Mouse (Mus musculus) urinary bladder, postnatal 36 days (tissue): ENCODE data around the gene Rhbdf1.

ENCODE experiments used
- DNase-seq, 2 experiments: peaks; one replicate each; pipeline ENCODE4 v3.0.0; 2022; ENCODE audit warnings: low spot score in 2 of 2, mixed read lengths in 1 of 2

Rhbdf1 gene

GRCm38 (mm10) chr11:32221951-32222409, at the start of gene Rhbdf1:
Gene Rhbdf1, minus strand, starts transcription at chr11:32222300.
- DNase-seq: peak; percentile 60 to 64

DNA sequence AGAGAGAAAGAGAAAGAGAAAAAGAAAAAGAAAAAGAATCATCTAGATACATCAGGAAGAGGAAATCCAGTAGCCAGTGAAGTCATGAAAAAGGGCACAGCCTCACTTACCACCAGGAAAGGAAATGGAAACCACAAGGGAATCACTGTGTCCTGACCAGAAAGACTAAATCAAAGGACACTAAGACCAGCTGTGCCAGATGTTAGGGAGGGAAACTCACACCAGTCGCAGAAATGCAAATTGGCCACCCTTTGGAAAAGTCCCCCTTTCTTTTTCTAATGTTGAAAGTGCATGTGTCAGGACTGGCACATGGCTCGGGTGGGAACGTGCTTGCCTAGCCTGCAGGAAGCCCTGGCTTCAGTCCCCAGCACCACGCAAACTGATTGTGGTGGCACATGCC, 49.1 kb upstream of the Rhbdf1 start:
- no peak for DNase-seq

DNA sequence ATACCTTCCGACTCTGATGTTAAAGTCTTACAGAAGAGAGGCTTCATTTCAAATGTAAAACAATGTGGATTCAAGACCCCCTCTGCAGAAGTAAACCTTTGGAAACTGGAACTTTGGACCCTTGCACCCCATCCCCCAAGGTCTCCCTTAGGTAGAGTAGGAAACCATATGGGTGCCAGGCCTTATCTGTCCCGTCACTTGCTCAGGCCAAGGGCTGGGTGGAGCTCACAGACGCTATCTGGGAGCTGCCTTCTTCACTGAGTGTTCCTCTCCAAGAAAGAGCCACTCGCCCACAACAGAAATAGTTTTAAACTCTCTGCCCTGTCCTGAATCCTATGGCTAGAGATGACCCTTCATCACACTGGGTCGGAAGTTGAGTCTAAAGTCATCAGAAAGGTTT, 46.9 kb upstream of the Rhbdf1 start:
- DNase-seq: no peak

DNA sequence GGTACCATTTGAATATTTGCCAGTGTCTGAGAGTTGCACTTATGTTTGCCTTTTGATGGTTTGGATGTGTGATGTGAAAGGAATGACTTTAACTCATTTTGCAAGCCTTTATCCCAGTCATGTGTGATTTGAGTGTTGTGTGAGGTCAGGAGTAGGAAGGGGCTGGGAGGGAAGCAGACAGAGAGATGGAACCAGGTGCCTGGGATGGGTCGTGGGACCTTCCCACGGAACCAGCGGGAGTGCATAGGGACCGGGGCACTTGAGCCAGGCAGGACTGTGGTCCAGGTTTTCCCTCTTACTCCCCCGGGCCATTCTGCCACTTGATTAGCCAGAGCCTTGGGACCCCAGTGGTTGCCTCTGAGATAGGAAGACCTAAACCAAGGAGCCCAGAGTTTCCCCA, 45.9 kb upstream of the Rhbdf1 start:
- no peak for DNase-seq

DNA sequence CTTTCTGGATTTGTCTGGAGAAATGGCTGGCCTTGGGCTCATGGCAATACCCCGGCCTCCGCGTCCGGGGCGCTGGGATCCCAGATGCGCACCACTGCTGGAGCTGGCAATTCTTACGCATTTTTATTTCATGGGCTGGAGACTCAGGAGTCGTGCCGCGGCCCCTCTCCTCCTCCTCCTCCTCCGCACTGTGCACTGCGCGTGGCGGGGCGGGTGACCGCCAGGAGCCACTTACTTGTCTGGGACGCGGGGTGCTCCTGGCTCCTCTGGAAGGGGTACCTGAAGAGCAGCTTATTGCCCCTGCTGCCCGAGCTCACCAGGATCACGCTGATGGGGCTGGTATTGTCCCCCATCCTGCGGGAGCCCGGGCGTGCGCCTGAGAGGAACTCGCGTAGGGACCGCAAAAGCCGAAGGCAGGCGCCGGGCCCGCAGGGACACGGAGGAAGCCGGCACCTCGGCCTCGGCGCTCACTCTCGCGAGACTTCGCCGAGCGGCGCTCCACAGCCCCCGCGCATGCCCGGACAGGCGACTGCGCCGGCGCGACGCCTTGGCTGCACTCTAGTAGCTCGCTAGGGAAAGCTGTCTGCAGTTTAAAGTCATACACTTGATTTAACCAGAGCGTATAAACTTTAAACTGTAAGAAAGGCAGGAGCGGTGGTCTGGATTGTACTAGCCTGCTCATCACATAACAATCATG, 45.2 kb upstream of the Rhbdf1 start, which contains the start of gene Nprl3:
Gene Nprl3 (minus strand): TSS at position 520 of the 697 bp plus-strand sequence.
- DNase-seq: peak; percentile 92 to 97

GRCm38 (mm10) chr11:32266776-32267175, 44.7 kb upstream of the Rhbdf1 start:
- no peak for DNase-seq

DNA sequence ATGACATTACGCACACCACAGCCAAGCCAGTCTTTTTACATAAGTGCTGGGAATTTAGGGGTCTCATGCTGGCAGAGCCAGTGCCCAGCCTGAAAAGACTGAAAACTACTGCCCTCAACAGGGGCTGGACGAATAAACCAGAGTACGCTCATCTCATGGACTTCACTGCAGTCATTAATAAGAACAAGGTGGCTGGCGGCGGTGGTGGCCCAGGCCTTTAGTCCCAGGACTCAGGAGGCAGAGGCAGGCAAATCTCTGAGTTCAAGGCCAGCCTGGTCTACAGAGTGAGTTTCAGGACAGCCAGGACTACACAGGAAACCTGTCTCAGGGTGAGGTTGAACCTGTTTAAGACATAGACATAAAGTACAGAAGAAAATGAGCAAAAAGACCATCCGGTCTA, 44.1 kb upstream of the Rhbdf1 start:
- DNase-seq: no peak

DNA sequence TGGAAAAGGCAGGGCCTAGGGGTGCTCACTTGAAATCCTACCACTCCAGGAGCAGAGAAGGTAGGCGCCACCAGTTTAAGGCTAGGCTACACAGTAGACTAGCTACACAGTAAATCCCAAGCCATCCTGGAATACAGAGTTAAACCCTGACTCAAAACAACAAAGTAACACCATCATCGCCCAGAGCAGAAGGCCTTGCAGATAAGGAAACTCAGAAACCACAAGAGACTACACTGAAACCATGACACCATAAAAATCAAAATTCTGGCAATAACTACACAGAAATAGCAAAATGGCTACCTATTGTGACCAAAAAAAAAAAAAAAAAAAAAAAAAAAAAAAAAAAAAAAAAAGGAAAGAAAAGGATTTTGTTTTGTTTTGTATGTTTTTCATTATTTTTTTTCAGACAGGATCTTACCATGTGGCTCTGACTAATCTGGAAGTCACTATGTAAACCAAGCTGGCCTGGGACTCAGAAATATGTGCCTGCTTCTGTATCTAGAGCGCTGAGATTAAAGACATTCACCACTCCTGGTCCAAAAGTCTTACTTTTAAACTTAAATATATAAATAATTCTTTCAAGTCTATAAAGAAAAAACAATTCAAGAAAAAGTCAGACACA, 43.1 kb upstream of the Rhbdf1 start:
- DNase-seq: no peak

DNA sequence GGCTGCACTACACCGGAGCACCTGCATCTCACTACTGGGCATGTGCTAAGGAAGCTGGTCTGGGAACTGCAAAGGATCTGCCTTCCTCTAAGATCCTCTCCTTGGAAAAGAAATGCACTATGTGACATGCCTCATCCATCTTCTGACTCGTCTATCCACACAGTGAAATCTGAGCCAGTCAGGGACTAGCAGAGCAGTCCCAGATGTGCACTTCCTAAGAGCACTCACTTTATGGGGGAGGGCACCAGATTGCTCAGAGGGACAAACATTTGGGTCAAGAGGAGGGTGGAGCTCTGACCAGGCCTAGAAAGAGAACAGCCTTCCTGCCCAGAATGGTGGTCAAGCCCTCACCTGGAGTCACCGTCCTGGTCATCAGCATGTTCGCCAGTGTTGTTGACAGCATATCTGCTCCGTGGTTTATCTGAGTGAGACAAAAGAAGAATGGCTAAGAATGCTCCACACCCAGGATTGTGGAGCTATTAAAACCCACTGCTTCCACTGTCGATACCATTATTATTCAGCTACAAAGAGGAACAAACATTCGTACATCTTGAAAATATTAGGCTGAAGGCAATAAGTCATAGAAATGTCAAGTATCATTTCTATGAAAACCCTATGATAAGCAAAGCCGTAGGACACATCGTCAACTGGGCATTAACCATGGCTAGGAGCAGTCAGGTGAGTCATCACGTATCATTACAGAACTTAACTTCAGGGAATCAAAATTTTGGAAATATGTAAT, 40.7 kb upstream of the Rhbdf1 start:
- no peak for DNase-seq

DNA sequence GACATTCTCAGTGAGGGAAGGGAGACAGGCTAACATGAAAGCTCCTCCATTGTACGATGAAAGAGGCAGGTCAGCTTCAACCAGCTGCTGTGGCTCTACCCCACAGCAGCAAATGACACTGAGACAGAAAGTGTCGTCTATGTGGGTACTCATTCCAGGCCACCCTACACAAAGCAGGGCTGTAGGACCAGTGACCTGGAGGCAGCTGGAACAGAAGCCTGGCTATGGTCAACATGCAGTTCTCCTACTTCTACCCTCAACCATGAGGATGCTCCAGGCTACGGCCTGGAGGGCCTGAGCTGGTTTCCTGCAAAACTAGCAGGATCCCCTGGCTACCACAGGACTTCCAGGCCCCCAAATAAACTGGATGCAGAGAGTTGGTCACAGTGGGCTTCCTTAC, 34.5 kb upstream of the Rhbdf1 start:
- no peak for DNase-seq

GRCm38 (mm10) chr11:32256146-32256545, 34.0 kb upstream of the Rhbdf1 start:
- no peak for DNase-seq

DNA sequence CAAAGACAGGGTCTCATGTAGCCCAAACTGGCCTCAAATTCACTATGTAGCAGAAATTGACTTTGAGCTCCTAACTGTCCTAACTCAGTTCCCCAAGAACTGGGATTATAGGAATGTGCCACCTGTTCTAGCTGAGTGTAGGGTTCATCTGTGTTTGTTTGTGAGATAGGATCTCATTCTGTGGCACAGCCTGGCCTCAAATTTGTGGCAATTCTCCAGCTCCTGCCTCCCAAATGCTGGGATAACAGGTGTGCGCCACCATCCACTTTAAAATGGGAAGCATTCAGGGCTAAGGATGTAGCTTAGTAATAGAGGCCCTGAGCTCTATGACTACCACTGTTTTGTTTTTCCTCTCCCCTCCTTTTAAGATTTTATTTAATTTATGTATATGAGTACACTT, 31.0 kb upstream of the Rhbdf1 start:
- DNase-seq: no peak

DNA sequence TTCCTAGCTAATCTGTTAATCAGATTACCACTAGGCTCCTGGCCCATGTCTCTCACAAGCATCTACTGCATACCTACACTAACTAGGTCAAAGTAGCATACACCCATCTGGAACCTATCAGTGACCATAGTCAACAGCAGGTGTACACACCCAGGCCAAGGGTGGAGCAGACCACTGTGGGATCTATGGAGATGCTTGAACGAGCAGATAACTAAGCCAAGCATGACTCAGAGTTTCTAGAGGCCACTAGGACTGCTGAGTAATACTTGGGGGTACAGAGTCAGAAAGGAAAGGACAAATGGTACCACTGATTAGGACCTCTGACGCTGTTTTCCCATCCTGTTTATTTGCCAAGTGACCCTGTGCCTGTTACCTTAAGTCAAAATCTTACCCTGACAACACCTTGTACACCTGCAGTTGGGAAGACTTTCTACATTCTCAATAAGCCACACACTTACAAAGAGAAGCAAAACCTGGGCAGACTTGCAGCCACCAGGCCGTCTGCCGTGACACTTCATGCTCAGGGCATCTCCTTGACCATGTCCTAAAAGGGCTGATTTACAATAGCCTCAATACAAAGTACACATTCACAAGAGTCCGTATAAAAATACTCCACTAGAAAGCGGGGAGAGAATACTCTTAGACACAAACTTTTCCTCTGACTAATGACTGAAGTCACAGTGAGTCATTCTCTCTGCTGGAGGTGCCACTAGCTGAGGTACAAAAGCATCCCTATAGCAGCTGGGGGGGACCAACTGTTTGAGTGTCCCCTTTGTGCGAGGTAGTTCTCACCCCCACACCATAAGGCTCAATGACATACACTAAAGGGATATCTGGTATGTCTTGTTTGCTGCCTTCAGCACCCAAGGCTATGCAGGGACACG, 29.0 kb upstream of the Rhbdf1 start:
- no peak for DNase-seq

GRCm38 (mm10) chr11:32248350-32248749, 26.2 kb upstream of the Rhbdf1 start:
- DNase-seq: no peak

DNA sequence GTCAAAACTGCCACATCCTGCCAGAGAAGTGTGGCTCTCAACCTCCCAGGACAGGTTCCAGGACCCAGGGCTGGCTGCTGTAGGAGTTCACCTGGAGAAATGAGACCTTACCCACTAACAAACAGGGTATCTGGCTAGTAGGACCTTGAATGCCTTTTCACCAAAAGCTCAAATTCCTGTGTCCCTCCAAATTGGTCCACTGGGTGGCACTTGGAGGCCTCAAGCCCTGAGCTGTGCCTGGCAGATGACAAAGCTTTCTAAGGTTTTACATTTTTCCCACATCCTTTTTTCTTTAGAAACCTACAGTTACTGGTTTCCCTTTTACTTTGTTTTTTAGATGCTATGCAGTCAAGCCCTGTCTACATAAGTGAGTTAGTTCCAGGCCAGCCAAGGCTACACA, 25.0 kb upstream of the Rhbdf1 start:
- no peak for DNase-seq

DNA sequence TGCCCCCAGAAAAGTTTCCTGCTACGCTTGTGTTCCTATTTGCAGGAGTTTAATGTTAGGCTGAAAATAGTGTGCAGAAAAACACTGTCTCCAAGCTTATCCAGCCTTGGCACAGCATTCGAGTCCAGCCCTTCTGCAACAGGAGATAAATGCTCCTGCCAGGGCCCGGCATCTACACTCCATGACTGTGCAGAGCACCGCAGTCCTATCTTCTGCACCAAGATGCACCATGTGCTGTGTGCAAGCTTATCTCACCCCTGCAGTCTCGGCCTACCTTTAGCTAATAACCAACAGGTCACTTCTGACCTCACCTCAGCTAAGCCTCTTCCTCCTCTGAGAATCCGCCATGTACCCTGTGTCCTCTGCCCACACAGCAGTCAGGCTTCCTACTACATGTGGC, 23.5 kb upstream of the Rhbdf1 start:
- no peak for DNase-seq

- no peak for DNase-seq
Observed at GRCm38 (mm10) chr11:32244617-32245016, 22.5 kb upstream of the Rhbdf1 start.

DNA sequence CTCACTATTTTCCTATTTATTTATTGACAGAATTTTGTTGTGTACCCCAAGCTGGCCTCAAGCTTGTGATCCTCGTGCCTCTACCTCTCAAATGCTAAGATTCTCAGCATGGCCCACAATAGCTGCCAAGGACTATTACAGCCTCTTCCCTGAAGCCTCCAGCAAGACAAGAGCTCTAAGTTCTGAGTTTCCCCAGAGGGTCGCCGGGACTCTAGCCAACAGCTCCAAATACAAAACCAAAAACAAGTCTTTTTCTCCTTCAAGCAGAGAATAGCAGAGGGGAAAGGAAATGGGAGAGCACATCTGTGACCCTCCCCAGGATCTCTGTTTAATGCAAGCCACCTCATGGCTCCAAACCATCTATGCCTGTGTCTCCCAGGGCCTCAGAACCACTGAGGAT, 22.0 kb upstream of the Rhbdf1 start:
- no peak for DNase-seq

DNA sequence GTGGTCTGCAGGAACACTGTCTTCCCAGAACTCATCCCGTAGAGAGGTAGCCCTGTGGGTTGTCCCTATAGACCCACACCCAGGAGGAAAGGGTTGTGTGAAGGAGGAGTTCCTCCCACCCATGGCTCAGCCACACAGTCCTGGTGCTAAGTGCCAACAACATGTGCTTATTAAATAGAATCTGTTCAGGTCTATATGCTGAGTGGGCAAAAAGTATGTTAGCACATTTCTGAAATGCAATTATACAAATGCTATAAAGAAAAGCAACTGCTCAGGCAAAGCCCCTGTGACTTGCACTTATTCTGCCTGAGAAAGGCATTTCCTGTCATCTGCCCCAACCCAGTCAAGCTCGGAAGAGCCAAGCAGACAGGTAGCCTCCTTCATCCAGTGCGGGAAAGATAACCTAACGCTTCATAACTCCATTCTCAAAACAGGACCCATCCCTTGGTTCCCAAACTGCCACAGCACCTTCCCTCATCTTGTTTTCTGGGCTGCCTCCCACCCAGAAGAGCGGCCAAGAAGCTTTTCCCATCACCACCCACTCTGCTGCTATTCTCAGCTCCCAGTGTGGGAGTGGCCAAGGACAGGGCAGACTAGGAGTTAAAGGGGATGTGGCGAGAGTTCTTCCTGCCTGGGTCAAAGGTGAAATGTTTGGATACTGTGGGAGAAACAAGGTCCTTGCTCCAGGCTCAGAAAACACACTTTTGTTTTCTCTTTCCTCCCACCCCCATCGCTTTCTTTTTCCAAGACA, 21.3 kb upstream of the Rhbdf1 start:
- DNase-seq: no peak

DNA sequence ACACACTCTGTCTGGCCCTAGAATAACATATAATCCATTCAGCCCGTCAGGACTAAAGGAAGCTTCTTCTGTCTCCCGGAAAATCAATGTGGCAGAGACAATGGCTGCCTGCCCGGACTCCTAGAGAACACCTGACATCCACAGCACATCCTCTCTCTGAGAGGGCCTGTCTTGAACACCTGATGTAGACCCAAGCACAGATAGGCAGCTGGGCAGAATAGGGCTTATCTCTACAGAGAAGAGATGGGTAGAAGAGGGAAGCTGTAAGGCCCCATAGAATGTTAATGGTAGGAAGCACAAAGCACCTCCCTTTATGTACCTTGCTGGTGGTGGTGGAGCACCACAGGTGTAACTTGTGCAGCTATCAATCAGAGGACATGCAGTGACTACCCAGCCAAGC, 20.1 kb upstream of the Rhbdf1 start:
- no peak for DNase-seq

DNA sequence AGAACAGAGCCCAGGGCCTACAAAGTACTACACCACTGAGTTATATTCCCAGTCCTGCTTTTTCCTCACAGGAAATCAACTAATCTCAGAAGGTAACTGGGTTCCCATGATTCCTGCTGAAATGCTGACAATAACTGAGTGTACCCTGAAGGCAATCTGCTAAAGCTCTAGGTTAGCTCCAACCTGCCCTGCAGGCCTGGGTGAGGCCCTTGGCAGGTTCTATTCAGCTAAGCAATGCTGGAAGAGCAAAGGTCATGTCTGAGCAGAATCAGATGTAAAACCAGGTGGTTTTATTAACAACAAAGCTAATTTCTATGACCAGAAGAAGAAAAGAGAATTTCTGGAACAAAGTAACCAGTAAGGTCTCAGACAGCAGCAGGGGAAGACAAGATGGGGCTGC, 19.3 kb upstream of the Rhbdf1 start:
- DNase-seq: no peak
